Mouse (Mus musculus): ENCODE measurements around the gene Mn1. TPM values are rescaled to one million over a fixed set of nuclear protein-coding genes. Genes with fewer than 3 reads are reported as not detected.

Mn1 gene
- polyA plus RNA-seq, 1 experiment from 2014 or later = 60.1 TPM

- H3K36me3 ChIP-seq (replicated peaks) = no peaks in the 10 kb centered on the region
- peaks cover 18% of the 10 kb centered on the region; the same call in 1 of the 2 replicates for H3K4me1 ChIP-seq
- no peak overlapping the region for H3K9ac ChIP-seq
- 93% methylated on average over 6 of the region's 6 CpGs for WGBS
- no peak overlapping the region for H3K27ac ChIP-seq
- H3K4me3 ChIP-seq = no peak overlapping the region
- ATAC-seq (replicated peaks) = no peak
- no peaks in the 10 kb centered on the region for H3K9me3 ChIP-seq
- no peaks in the 10 kb centered on the region for H3K27me3 ChIP-seq (replicated peaks)
- H3K4me2 ChIP-seq = no peak overlapping the region
Measured at GRCm38 (mm10) chr5:111505241-111505640, 88.1 kb downstream of the Mn1 start.

GRCm38 (mm10) chr5:111505824-111506223 lies 88.7 kb downstream of the Mn1 start:
- 92% methylated on average over 6 of the region's 6 CpGs for WGBS
- H3K4me1 ChIP-seq = peaks cover 18% of the 10 kb centered on the region; the same call in 1 of the 2 replicates
- no peaks in the 10 kb centered on the region for H3K9me3 ChIP-seq
- no peak overlapping the region for H3K9ac ChIP-seq
- H3K27ac ChIP-seq = no peak overlapping the region
- H3K4me2 ChIP-seq = no peak overlapping the region
- no peaks in the 10 kb centered on the region for H3K36me3 ChIP-seq (replicated peaks)
- no peak for ATAC-seq (replicated peaks)
- no peaks in the 10 kb centered on the region for H3K27me3 ChIP-seq (replicated peaks)
- no peak overlapping the region for H3K4me3 ChIP-seq

- no peak overlapping the region for H3K27ac ChIP-seq
- H3K9me3 ChIP-seq = no peaks in the 10 kb centered on the region
- H3K4me2 ChIP-seq = no peak overlapping the region
- 59% methylated on average over 12 of the region's 12 CpGs for WGBS
- H3K27me3 ChIP-seq (replicated peaks) = no peaks in the 10 kb centered on the region
- peaks cover 18% of the 10 kb centered on the region; the same call in 1 of the 2 replicates for H3K4me1 ChIP-seq
- no peaks in the 10 kb centered on the region for H3K36me3 ChIP-seq (replicated peaks)
- H3K4me3 ChIP-seq = no peak overlapping the region
- H3K9ac ChIP-seq = no peak overlapping the region
- ATAC-seq (replicated peaks) = no peak
Measured at GRCm38 (mm10) chr5:111506410-111506809, 89.2 kb downstream of the Mn1 start.

Other genes starting within 250 kb of the Mn1 start
- 98.0 and 102 TPM in 2 replicates for gene Pitpnb, start 86.6 kb upstream of the Mn1 start, polyA plus RNA-seq (2015; fragmentation: Nextera tagmentation; extraction: Ambion mirVana)

All from midbrain, embryonic 15.5 days (tissue).